Mouse (Mus musculus) MEL (cell line): Measurements from ENCODE around the gene Aars. TPM values are rescaled to one million over a fixed set of nuclear protein-coding genes. Genes with fewer than 3 reads are reported as not detected.

Source experiments
- DNase-seq: peaks from one replicate; pipeline ENCODE4 v3.0.0; 2011; ENCODE audit warnings: low read depth, low spot score
- H3K27ac ChIP-seq: 2 replicates; pipeline ENCODE4 v1.5.1; 2012; ENCODE audit warnings: low read depth, mild to moderate bottlenecking, control low read depth, low read length, moderate library complexity; ENCODE audit not compliant: control insufficient read depth
- H3K27me3 ChIP-seq, 2 experiments: fragments of 150-350 bp in 1 of 2; sonication (generic) in 1 of 2; 2 replicates each; pipeline ENCODE4 v1.6.1; 2012; ENCODE audit warnings: low read length in 2 of 2, mild to moderate bottlenecking in 2 of 2, improper control_type of control experiment in 1 of 2, moderate library complexity in 1 of 2; ENCODE audit not compliant: insufficient read depth in 2 of 2, control insufficient read depth in 1 of 2
- H3K36me3 ChIP-seq, 2 experiments: 2 replicates each; pipeline ENCODE4 v1.6.1; 2012 to 2014; ENCODE audit warnings: low read length in 2 of 2, improper control_type of control experiment in 1 of 2, inconsistent platforms in 1 of 2, mild to moderate bottlenecking in 1 of 2; ENCODE audit not compliant: insufficient read depth in 2 of 2, control insufficient read depth in 1 of 2
- H3K4me1 ChIP-seq, 2 experiments: fragments of 150-350 bp in 1 of 2; sonication (generic) in 1 of 2; 2 replicates each; pipeline ENCODE4 v1.6.1; 2012; ENCODE audit warnings: low read length in 2 of 2, improper control_type of control experiment in 1 of 2, mild to moderate bottlenecking in 1 of 2; ENCODE audit not compliant: insufficient read depth in 2 of 2, control insufficient read depth in 1 of 2
- H3K4me3 ChIP-seq, 2 experiments: fragments of 150-350 bp in 1 of 2; sonication (generic) in 1 of 2; 2 replicates each; pipeline ENCODE4 v1.5.1; 2012; ENCODE audit warnings: low read depth in 2 of 2, low read length in 2 of 2, mild to moderate bottlenecking in 2 of 2, moderate library complexity in 2 of 2, control low read depth in 1 of 2, improper control_type of control experiment in 1 of 2; ENCODE audit not compliant: control insufficient read depth in 1 of 2, insufficient read depth in 1 of 2
- H3K79me2 ChIP-seq: 2 replicates; pipeline ENCODE4 v1.6.1; 2012; ENCODE audit warnings: mild to moderate bottlenecking, low read length, moderate library complexity; ENCODE audit not compliant: control insufficient read depth, poor library complexity, insufficient read depth
- H3K9ac ChIP-seq: 2 replicates; pipeline ENCODE4 v1.6.1; 2012; ENCODE audit warnings: low read depth, mild to moderate bottlenecking, control low read depth, low read length, moderate library complexity; ENCODE audit not compliant: control insufficient read depth, poor library complexity, severe bottlenecking
- H3K9me3 ChIP-seq: fragments of 150-350 bp; sonication (generic); replicated peaks from 2 replicates; pipeline ENCODE4 v1.6.1; 2012; ENCODE audit warnings: mild to moderate bottlenecking, low read length, improper control_type of control experiment, moderate library complexity; ENCODE audit not compliant: insufficient read depth
- CHD1 ChIP-seq: IDR thresholded peaks from 2 replicates; pipeline ENCODE4 v1.6.1; 2012; ENCODE audit warnings: low read depth, mild to moderate bottlenecking, inconsistent platforms, low read length, improper control_type of control experiment
- CHD2 ChIP-seq: IDR thresholded peaks from 2 replicates; pipeline ENCODE4 v1.6.1; 2011; ENCODE audit warnings: low read length, improper control_type of control experiment
- ELF1 ChIP-seq: IDR thresholded peaks from 2 replicates; pipeline ENCODE4 v1.6.1; 2014; ENCODE audit warnings: low read depth, mild to moderate bottlenecking, inconsistent platforms, low read length, improper control_type of control experiment, moderate library complexity
- EP300 ChIP-seq, 2 experiments: IDR thresholded peaks; 2 replicates each; pipeline ENCODE4 v1.6.1; 2011; ENCODE audit warnings: improper control_type of control experiment in 2 of 2, low read length in 2 of 2, low read depth in 1 of 2, mild to moderate bottlenecking in 1 of 2
- ETS1 ChIP-seq: IDR thresholded peaks from 2 replicates; pipeline ENCODE4 v1.6.1; 2012; ENCODE audit warnings: low read depth, mild to moderate bottlenecking, inconsistent platforms, low read length, improper control_type of control experiment, moderate library complexity
- GATA1 ChIP-seq: IDR thresholded peaks from 2 replicates; pipeline ENCODE4 v1.6.1; 2011; ENCODE audit warnings: low read depth, low read length, improper control_type of control experiment
- HCFC1 ChIP-seq: IDR thresholded peaks from 2 replicates; pipeline ENCODE4 v1.6.1; 2012; ENCODE audit warnings: low read depth, mild to moderate bottlenecking, inconsistent platforms, low read length, improper control_type of control experiment, moderate library complexity
- JUND ChIP-seq: IDR thresholded peaks from 2 replicates; pipeline ENCODE4 v1.6.1; 2011; ENCODE audit warnings: low read depth, mild to moderate bottlenecking, improper control_type of control experiment, low read length
- KAT2A ChIP-seq: conservative IDR thresholded peaks from 2 replicates; pipeline ENCODE4 v1.6.1; 2012; ENCODE audit warnings: low read depth, low read length, improper control_type of control experiment, inconsistent platforms
- MAX ChIP-seq: IDR thresholded peaks from 2 replicates; pipeline ENCODE4 v1.6.1; 2011; ENCODE audit warnings: low read length, improper control_type of control experiment
- MXI1 ChIP-seq: IDR thresholded peaks from 2 replicates; pipeline ENCODE4 v1.6.1; 2011; ENCODE audit warnings: mild to moderate bottlenecking, low read depth, low read length, improper control_type of control experiment
- MYB ChIP-seq: IDR thresholded peaks from 2 replicates; pipeline ENCODE4 v1.6.1; 2011; ENCODE audit warnings: mild to moderate bottlenecking, low read depth, low read length, improper control_type of control experiment
- MYC ChIP-seq: IDR thresholded peaks from 2 replicates; pipeline ENCODE4 v1.6.1; 2011; ENCODE audit warnings: low read depth, mild to moderate bottlenecking, low read length, improper control_type of control experiment, moderate library complexity
- NELFE ChIP-seq: IDR thresholded peaks from 2 replicates; pipeline ENCODE4 v1.6.1; 2011; ENCODE audit warnings: low read depth, low read length, improper control_type of control experiment
- POLR2A ChIP-seq, 2 experiments: IDR thresholded peaks; 2 replicates each; pipeline ENCODE4 v1.6.1; 2011 to 2012; ENCODE audit warnings: low read length in 2 of 2, mild to moderate bottlenecking in 2 of 2, control low read depth in 1 of 2, improper control_type of control experiment in 1 of 2, low read depth in 1 of 2, moderate library complexity in 1 of 2; ENCODE audit not compliant: control insufficient read depth in 1 of 2, insufficient read depth in 1 of 2, poor library complexity in 1 of 2
- POLR2AphosphoS2 ChIP-seq: IDR thresholded peaks from 2 replicates; pipeline ENCODE4 v1.6.1; 2011; ENCODE audit warnings: low read length, improper control_type of control experiment
- POLR2AphosphoS5 ChIP-seq: IDR thresholded peaks from 2 replicates; pipeline ENCODE4 v1.6.1; 2012; ENCODE audit warnings: low read depth, borderline replicate concordance, mild to moderate bottlenecking, inconsistent platforms, low read length, moderate library complexity, mixed read lengths
- RCOR1 ChIP-seq: IDR thresholded peaks from 2 replicates; pipeline ENCODE4 v1.6.1; 2012; ENCODE audit warnings: low read depth, mild to moderate bottlenecking, inconsistent platforms, low read length, improper control_type of control experiment
- SIN3A ChIP-seq: IDR thresholded peaks from 2 replicates; pipeline ENCODE4 v1.6.1; 2012; ENCODE audit warnings: low read length, improper control_type of control experiment, inconsistent platforms
- SMC3 ChIP-seq: IDR thresholded peaks from 2 replicates; pipeline ENCODE4 v1.6.1; 2011; ENCODE audit warnings: low read depth, low read length, improper control_type of control experiment
- TAL1 ChIP-seq: IDR thresholded peaks from 2 replicates; pipeline ENCODE4 v1.6.1; 2012; ENCODE audit warnings: mild to moderate bottlenecking, inconsistent platforms, low read length, moderate library complexity, mixed read lengths
- TBP ChIP-seq: IDR thresholded peaks from 2 replicates; pipeline ENCODE4 v1.8.0; 2011; ENCODE audit warnings: low read depth, low read length, improper control_type of control experiment
- ZC3H11A ChIP-seq: IDR thresholded peaks from 2 replicates; pipeline ENCODE4 v1.6.1; 2012; ENCODE audit warnings: low read depth, mild to moderate bottlenecking, inconsistent platforms, low read length, improper control_type of control experiment
- ZMIZ1 ChIP-seq: IDR thresholded peaks from 2 replicates; pipeline ENCODE4 v1.6.1; 2012; ENCODE audit warnings: low read depth, mild to moderate bottlenecking, inconsistent platforms, low read length, improper control_type of control experiment, moderate library complexity
- polyA plus RNA-seq, 2 experiments: library from polyadenylated mRNA; stranded (reverse) in 1 of 2; unstranded in 1 of 2; fragments of >175 nt in 1 of 2; fragments of >200 nt in 1 of 2; gene quantifications; 2 replicates each; pipeline versions ENCODE4 v1.2.1 to v1.2.4; 2012; ENCODE audit warnings: low replicate concordance in 2 of 2, low read depth in 1 of 2; ENCODE audit not compliant: insufficient read length in 2 of 2, insufficient read depth in 1 of 2, missing spikeins in 1 of 2
- total RNA-seq: library from RNA; depleted of rRNA; stranded (reverse); fragments of 300-350 nt; gene quantifications from 2 replicates; pipeline ENCODE4 v1.2.3, GENCODE M21; 2012

Aars gene
- total and polyA plus RNA-seq, 3 experiments, result 25.1 to 162 (median 106) TPM

- TF ChIP-seq ETS1, result no peak
- TF ChIP-seq ZC3H11A, result no peak
- no peak for TF ChIP-seq CHD1
- TF ChIP-seq GATA1, result no peak
- TF ChIP-seq POLR2AphosphoS2, result peak; percentile 59; the same call in 1 of the 2 replicates
- no peak for TF ChIP-seq SMC3
- TF ChIP-seq POLR2A (IDR thresholded peaks at IDR 0.05; ENCODE audit: control insufficient read depth in 1 of 2, insufficient read depth in 1 of 2, low read depth in 1 of 2, low read length in 2 of 2, poor library complexity in 1 of 2), result peak in 1 of 2 experiments; percentile 66; a peak in 2 of 4 replicates
- peak; percentile 86 for TF ChIP-seq MXI1
- TF ChIP-seq NELFE, result peak; percentile 51; the same call in 1 of the 2 replicates
- no peak for TF ChIP-seq JUND
- TF ChIP-seq SIN3A, result peak; percentile 70; the same call in 1 of the 2 replicates
- TF ChIP-seq MYC, result peak; percentile 60; the same call in 1 of the 2 replicates
- no peak for TF ChIP-seq EP300 (IDR thresholded peaks at IDR 0.05; ENCODE audit: low read depth in 1 of 2, low read length in 2 of 2)
- TF ChIP-seq RCOR1, result peak; percentile 22; the same call in 1 of the 2 replicates
- peak; percentile 43; the same call in 1 of the 2 replicates for TF ChIP-seq ZMIZ1
- TF ChIP-seq HCFC1, result peak; percentile 24; the same call in 1 of the 2 replicates
- TF ChIP-seq MAX, result peak; percentile 24; the same call in 1 of the 2 replicates
- TF ChIP-seq TAL1, result no peak
- TF ChIP-seq ELF1, result peak; percentile 69; the same call in 1 of the 2 replicates
- TF ChIP-seq POLR2AphosphoS5, result no peak
- peak; percentile 79 for TF ChIP-seq TBP
- no peak for TF ChIP-seq CHD2
- Histone ChIP-seq H3K9me3 (no peaks in the 10 kb centered on the region), H3K4me1 (peaks cover 5 to 15% of the 10 kb centered on the region in 2 experiments; a peak in 3 of 4 replicates), H3K27ac (0 out of 2 replicates have a peak overlapping the region, but pooled peaks have one; percentile 29), H3K9ac (peak overlapping the region; percentile 73), H3K36me3 (peaks cover 0 to 24% of the 10 kb centered on the region in 2 experiments; a peak in 2 of 4 replicates), H3K27me3 (no peaks in the 10 kb centered on the region), H3K4me3 (peak overlapping the region; percentile 70 to 85), H3K79me2 (peaks cover 19% of the 10 kb centered on the region)
- DNase-seq, result peak; percentile 93
Observed at GRCm38 (mm10) chr8:111029589-111029988, 3.4 kb upstream of the Aars start.

- Histone ChIP-seq H3K4me3 (peak overlapping the region; percentile 70 to 85), H3K27me3 (no peaks in the 10 kb centered on the region), H3K36me3 (peaks cover 0 to 24% of the 10 kb centered on the region in 2 experiments; a peak in 2 of 4 replicates), H3K27ac (0 out of 2 replicates have a peak overlapping the region, but pooled peaks have one; percentile 29), H3K4me1 (peaks cover 5 to 15% of the 10 kb centered on the region in 2 experiments; a peak in 3 of 4 replicates), H3K9me3 (no peaks in the 10 kb centered on the region), H3K79me2 (peaks cover 24% of the 10 kb centered on the region), H3K9ac (peak overlapping the region; percentile 73)
- DNase-seq, result no peak
- no peak for TF ChIP-seq MAX
- no peak for TF ChIP-seq CHD1
- TF ChIP-seq ZMIZ1, result no peak
- no peak for TF ChIP-seq KAT2A
- no peak for TF ChIP-seq MYB
Observed at GRCm38 (mm10) chr8:111030045-111030444, 2.9 kb upstream of the Aars start.
